Mouse (Mus musculus) midbrain, embryonic 16.5 days (tissue): ENCODE data around the gene Metap1. TPM values are rescaled to one million over a fixed set of nuclear protein-coding genes. Genes with fewer than 3 reads are reported as not detected.

ENCODE experiments used
- ATAC-seq: fragments of 200-750 bp; cut with Nextera tagmentation; 2 replicates; pipeline ENCODE4 v1.8.0; 2017; ENCODE audit warnings: moderate TSS enrichment
- H3K27ac ChIP-seq: fragments of 300-500 bp; sonication (generic); 2 replicates; pipeline ENCODE4 v1.5.1; 2014; ENCODE audit warnings: mild to moderate bottlenecking, low read length, mixed read lengths
- H3K27me3 ChIP-seq: fragments of 300-500 bp; sonication (generic); 2 replicates; pipeline ENCODE4 v1.6.1; 2014; ENCODE audit warnings: low read depth, low read length, mixed read lengths; ENCODE audit not compliant: control insufficient read depth, insufficient read depth
- H3K36me3 ChIP-seq: fragments of 300-500 bp; sonication (generic); 2 replicates; pipeline ENCODE4 v1.6.1; 2014; ENCODE audit warnings: mild to moderate bottlenecking, low read length, moderate library complexity, mixed read lengths; ENCODE audit not compliant: control insufficient read depth, insufficient read depth
- H3K4me1 ChIP-seq: fragments of 300-500 bp; sonication (generic); 2 replicates; pipeline ENCODE4 v1.6.1; 2014; ENCODE audit warnings: mild to moderate bottlenecking, low read length, mixed read lengths; ENCODE audit not compliant: control insufficient read depth, insufficient read depth
- H3K4me2 ChIP-seq: fragments of 300-500 bp; sonication (generic); 2 replicates; pipeline ENCODE4 v1.6.1; 2014; ENCODE audit warnings: mild to moderate bottlenecking, low read length, mixed read lengths
- H3K4me3 ChIP-seq: fragments of 300-500 bp; sonication (generic); 2 replicates; pipeline ENCODE4 v1.5.1; 2014; ENCODE audit warnings: low read depth, mild to moderate bottlenecking, low read length, moderate library complexity, mixed read lengths
- H3K9ac ChIP-seq: fragments of 300-500 bp; sonication (generic); 2 replicates; pipeline ENCODE4 v1.6.1; 2014; ENCODE audit warnings: low read depth, low read length, mixed read lengths
- H3K9me3 ChIP-seq: fragments of 300-500 bp; sonication (generic); replicated peaks from 2 replicates; pipeline ENCODE4 v1.6.1; 2014; ENCODE audit warnings: mild to moderate bottlenecking, low read length, mixed read lengths; ENCODE audit not compliant: control insufficient read depth, poor library complexity, severe bottlenecking
- WGBS: fragments of 180-500 bp; shearing (Covaris S2); extraction: QIAGEN DNeasy Blood & Tissue Kit; methylation state at CpG from one replicate; pipeline ENCODE4 v1.1.7; 2014; 5-methylcytosine and 5-hydroxymethylcytosine counted together
- polyA plus RNA-seq: library from polyadenylated mRNA; unstranded; fragments of >200 nt; fragmentation: Nextera tagmentation; extraction: Ambion mirVana; gene quantifications from 2 replicates; pipeline ENCODE4 v1.2.1, GENCODE M21; 2015

Gene Metap1
- polyA plus RNA-seq, 1 experiment from 2014 or later = 50.2 TPM

- H3K9ac ChIP-seq = peak within 1 kb of the TSS; percentile 62
- peak within 1 kb of the TSS; percentile 72; the same call in 1 of the 2 replicates for H3K27ac ChIP-seq
- H3K4me1 ChIP-seq = peaks cover 18% of the 10 kb centered on the region
- peak within 1 kb of the TSS; percentile 97 for H3K4me3 ChIP-seq
- no peaks in the 10 kb centered on the region for H3K27me3 ChIP-seq
- peak; percentile 41 for ATAC-seq
- peak within 1 kb of the TSS; percentile 91 for H3K4me2 ChIP-seq
- H3K9me3 ChIP-seq = no peaks in the 10 kb centered on the region
- WGBS = 3% methylated on average over 39 of the region's 39 CpGs
- no peaks in the 10 kb centered on the region for H3K36me3 ChIP-seq
Observed at GRCm38 (mm10) chr3:138526073-138526915, 37.0 kb upstream of the Metap1 start, which contains the start of gene Eif4e. Gene Eif4e, plus strand, starts transcription at chr3:138526179.

- Histone ChIP-seq H3K36me3 (no peaks in the 10 kb centered on the region), H3K9ac (no peak overlapping the region), H3K4me3 (no peak overlapping the region), H3K27ac (no peak overlapping the region), H3K4me2 (no peak overlapping the region), H3K4me1 (peaks cover 15% of the 10 kb centered on the region), H3K27me3 (no peaks in the 10 kb centered on the region), H3K9me3 (no peaks in the 10 kb centered on the region)
- ATAC-seq = no peak
- 56% methylated on average over 8 of the region's 8 CpGs for WGBS
Observed at GRCm38 (mm10) chr3:138525494-138525893, 36.2 kb upstream of the Metap1 start.

GRCm38 (mm10) chr3:138523956-138524355 lies 34.6 kb upstream of the Metap1 start:
- Histone ChIP-seq H3K4me1 (peaks cover 10% of the 10 kb centered on the region), H3K4me2 (no peak overlapping the region), H3K36me3 (no peaks in the 10 kb centered on the region), H3K27ac (no peak overlapping the region), H3K27me3 (no peaks in the 10 kb centered on the region), H3K4me3 (no peak overlapping the region), H3K9ac (no peak overlapping the region), H3K9me3 (no peaks in the 10 kb centered on the region)
- ATAC-seq = no peak
- WGBS = 91% methylated on average over 4 of the region's 4 CpGs

GRCm38 (mm10) chr3:138519218-138519617 lies 29.9 kb upstream of the Metap1 start:
- H3K27me3 ChIP-seq = no peaks in the 10 kb centered on the region

GRCm38 (mm10) chr3:138517881-138518280 lies 28.6 kb upstream of the Metap1 start:
- Histone ChIP-seq H3K4me3 (no peak overlapping the region), H3K9me3 (no peaks in the 10 kb centered on the region), H3K4me2 (no peak overlapping the region), H3K27me3 (no peaks in the 10 kb centered on the region), H3K36me3 (no peaks in the 10 kb centered on the region), H3K27ac (no peak overlapping the region), H3K9ac (no peak overlapping the region), H3K4me1 (no peaks in the 10 kb centered on the region)
- WGBS = 72% methylated on average over 3 of the region's 3 CpGs
- ATAC-seq = no peak

More at GRCm38 (mm10) chr3:138519218-138519617, 29.9 kb upstream of the Metap1 start:
- H3K4me1 ChIP-seq = no peaks in the 10 kb centered on the region
- no peak overlapping the region for H3K4me3 ChIP-seq
- no peak overlapping the region for H3K4me2 ChIP-seq
- H3K9ac ChIP-seq = no peak overlapping the region
- no peak for ATAC-seq
- WGBS = 81% methylated on average over 6 of the region's 6 CpGs
- H3K27ac ChIP-seq = no peak overlapping the region
- H3K9me3 ChIP-seq = no peaks in the 10 kb centered on the region
- H3K36me3 ChIP-seq = no peaks in the 10 kb centered on the region

GRCm38 (mm10) chr3:138515656-138516370 lies 26.5 kb upstream of the Metap1 start:
- no peaks in the 10 kb centered on the region for H3K4me1 ChIP-seq
- H3K4me2 ChIP-seq = no peak overlapping the region
- H3K9me3 ChIP-seq = no peaks in the 10 kb centered on the region
- H3K9ac ChIP-seq = no peak overlapping the region
- H3K4me3 ChIP-seq = no peak overlapping the region
- peak; percentile 66 for ATAC-seq
- H3K27ac ChIP-seq = no peak overlapping the region
- no peaks in the 10 kb centered on the region for H3K36me3 ChIP-seq
- no peaks in the 10 kb centered on the region for H3K27me3 ChIP-seq
- 23% methylated on average over 10 of the region's 10 CpGs for WGBS

GRCm38 (mm10) chr3:138514749-138515148 lies 25.4 kb upstream of the Metap1 start:
- WGBS = 43% methylated on average over 3 of the region's 3 CpGs
- ATAC-seq = no peak
- no peaks in the 10 kb centered on the region for H3K36me3 ChIP-seq
- H3K27ac ChIP-seq = no peak overlapping the region
- H3K4me3 ChIP-seq = no peak overlapping the region
- no peaks in the 10 kb centered on the region for H3K4me1 ChIP-seq
- no peak overlapping the region for H3K9ac ChIP-seq
- H3K27me3 ChIP-seq = no peaks in the 10 kb centered on the region
- H3K9me3 ChIP-seq = no peaks in the 10 kb centered on the region
- H3K4me2 ChIP-seq = no peak overlapping the region

- peak overlapping the region; percentile 25 for H3K4me3 ChIP-seq
- ATAC-seq = no peak
- no peaks in the 10 kb centered on the region for H3K27me3 ChIP-seq
- no peaks in the 10 kb centered on the region for H3K9me3 ChIP-seq
- no peak overlapping the region for H3K9ac ChIP-seq
- H3K36me3 ChIP-seq = no peaks in the 10 kb centered on the region
- H3K4me2 ChIP-seq = peak overlapping the region; percentile 40
- WGBS = 42% methylated on average over 12 of the region's 12 CpGs
- H3K27ac ChIP-seq = no peak overlapping the region
- H3K4me1 ChIP-seq = no peaks in the 10 kb centered on the region
Observed at GRCm38 (mm10) chr3:138513243-138513642, 23.9 kb upstream of the Metap1 start.

GRCm38 (mm10) chr3:138510471-138510870 lies 21.2 kb upstream of the Metap1 start:
- Histone ChIP-seq H3K9me3 (no peaks in the 10 kb centered on the region), H3K9ac (no peak overlapping the region), H3K27ac (no peak overlapping the region), H3K4me2 (no peak overlapping the region), H3K4me1 (no peaks in the 10 kb centered on the region), H3K36me3 (no peaks in the 10 kb centered on the region), H3K4me3 (no peak overlapping the region), H3K27me3 (no peaks in the 10 kb centered on the region)
- 77% methylated on average over 5 of the region's 5 CpGs for WGBS
- ATAC-seq = no peak
